In the genomic region with DNA sequence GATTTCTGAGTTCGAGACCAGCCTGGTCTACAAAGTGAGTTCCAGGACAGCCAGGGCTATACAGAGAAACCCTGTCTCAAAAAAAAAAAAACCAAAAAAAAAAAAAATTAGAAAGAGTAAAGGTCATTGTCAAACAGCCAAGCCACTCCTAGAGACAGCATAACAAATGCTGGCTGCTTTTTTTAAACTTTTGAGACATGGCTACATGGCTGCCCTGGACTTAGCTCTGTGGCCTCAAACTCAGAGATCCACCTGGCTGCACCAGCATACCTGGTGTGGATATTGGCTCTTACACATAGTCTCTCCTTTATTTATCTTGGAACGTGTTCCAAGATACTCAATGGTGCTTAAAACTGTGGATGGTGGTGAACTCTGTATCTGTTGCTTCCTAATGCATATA, we compare ENCODE assay signal across 15 mouse cellular contexts.
"Had no signal": no experiment of that assay in that cellular context is flagged by ENCODE, and none has a peak within 500 bp of the region (broad histone marks: within the 10 kb centered on the region; RNA-seq: fewer than 3 reads in every experiment).

No protein-coding gene starts in this region.

- H3K4me3 ChIP-seq: limb, embryonic 10.5 days; midbrain, embryonic 10.5 days; myocyte; neural tube, embryonic 15.5 days had no signal

- H3K27ac ChIP-seq: hindbrain, postnatal 0 days; kidney, postnatal 0 days; limb, embryonic 10.5 days; liver, embryonic 14.5 days; midbrain, embryonic 10.5 days; neural tube, embryonic 15.5 days; stomach, postnatal 0 days had no signal

- H3K4me1 ChIP-seq: limb, embryonic 10.5 days; midbrain, embryonic 10.5 days; neural tube, embryonic 15.5 days had no signal

- DNase-seq: lung, adult 2 months; lung, postnatal 10 days; lung, postnatal 4 days; midbrain, embryonic 14.5 days; right cerebral cortex, adult 18-20 months; right cerebral cortex, postnatal 25 days; thymus, postnatal 4 days had no signal
